Mouse (Mus musculus): Measurements from ENCODE around the gene Hoxa3. TPM values are rescaled to one million over a fixed set of nuclear protein-coding genes. Genes with fewer than 3 reads are reported as not detected.

Gene Hoxa3
- total and polyA plus RNA-seq, 3 experiments = 0.08 to 0.38 (median 0.34) TPM

DNA sequence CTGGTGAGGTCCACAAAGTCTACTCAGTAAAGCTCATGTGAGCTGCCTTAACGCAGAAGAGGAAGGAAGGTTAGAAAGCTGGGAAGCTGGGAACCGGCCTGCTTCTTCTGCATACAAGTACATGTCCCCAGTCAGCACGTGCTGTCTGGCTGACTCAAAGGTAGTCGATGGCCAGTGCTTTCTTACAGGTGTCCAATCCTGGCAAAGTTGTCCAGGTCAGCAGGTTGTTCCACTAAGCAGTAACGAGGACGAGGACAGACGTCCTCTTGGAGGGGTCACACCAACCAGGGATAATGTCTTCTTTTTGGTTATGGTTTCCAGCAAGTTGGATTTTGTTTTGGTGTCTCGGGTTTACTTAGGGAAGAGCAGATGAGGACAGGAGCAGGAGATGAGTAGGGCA lies 23.2 kb downstream of the Hoxa3 start:
- peaks cover 0 to 13% of the 10 kb centered on the region in 2 experiments; a peak in 2 of 4 replicates for H3K4me1 ChIP-seq (ENCODE audit: control insufficient read depth in 1 of 2, insufficient read depth in 2 of 2)
- no peak overlapping the region for H3K9ac ChIP-seq (ENCODE audit: insufficient read depth, low read depth)
- dilution Hi-C loops (cut with MboI; ENCODE audit: extremely low pct_ligation_motif_present, extremely low pct_unique_long_range_greater_than_20kb, low sequenced_read_pairs) = no loop called here
- no peaks in the 10 kb centered on the region for H3K27me3 ChIP-seq (replicated peaks)
- no peaks in the 10 kb centered on the region for H3K79me2 ChIP-seq (replicated peaks; ENCODE audit: control insufficient read depth, extremely low read depth, insufficient read depth, poor library complexity, severe bottlenecking)
- H3K9me3 ChIP-seq (replicated peaks; ENCODE audit: low read length) = peaks cover 5% of the 10 kb centered on the region
- TF ChIP-seq RAD21 (IDR thresholded peaks at IDR 0.05; ENCODE audit: low read depth, low read length) = no peak
- no peak for TF ChIP-seq SMC3 (IDR thresholded peaks at IDR 0.05; ENCODE audit: low read depth, low read length)
- no peak for TF ChIP-seq ZC3H11A (IDR thresholded peaks at IDR 0.05; ENCODE audit: low read depth, low read length)
- TF ChIP-seq MAZ (IDR thresholded peaks at IDR 0.05; ENCODE audit: low read depth, low read length) = no peak
- TF ChIP-seq TCF12 (IDR thresholded peaks at IDR 0.05; ENCODE audit: low read depth, low read length) = no peak
- TF ChIP-seq CHD1 (IDR thresholded peaks at IDR 0.05; ENCODE audit: low read depth, low read length) = no peak
- no peak overlapping the region for H3K4me3 ChIP-seq (replicated peaks in 1 of 3; ENCODE audit: low read depth in 2 of 3, low read length in 2 of 3, poor library complexity in 1 of 3)
- H3K27ac ChIP-seq (ENCODE audit: insufficient read depth, low read depth) = no peak overlapping the region
- H3K4me2 ChIP-seq (ENCODE audit: insufficient read depth, low read depth, poor library complexity, severe bottlenecking) = no peak overlapping the region
- in situ Hi-C loops (cut with MboI; ENCODE audit: low pct_ligation_motif_present, low pct_unique_long_range_greater_than_20kb, low sequenced_read_pairs) = no loop called here
- peaks cover 0 to 2% of the 10 kb centered on the region in 2 experiments for H3K36me3 ChIP-seq (replicated peaks in 1 of 2; ENCODE audit: control insufficient read depth in 1 of 2, insufficient read depth in 1 of 2, low read length in 1 of 2)
- DNase-seq (ENCODE audit: extremely low read depth) = no peak

DNA sequence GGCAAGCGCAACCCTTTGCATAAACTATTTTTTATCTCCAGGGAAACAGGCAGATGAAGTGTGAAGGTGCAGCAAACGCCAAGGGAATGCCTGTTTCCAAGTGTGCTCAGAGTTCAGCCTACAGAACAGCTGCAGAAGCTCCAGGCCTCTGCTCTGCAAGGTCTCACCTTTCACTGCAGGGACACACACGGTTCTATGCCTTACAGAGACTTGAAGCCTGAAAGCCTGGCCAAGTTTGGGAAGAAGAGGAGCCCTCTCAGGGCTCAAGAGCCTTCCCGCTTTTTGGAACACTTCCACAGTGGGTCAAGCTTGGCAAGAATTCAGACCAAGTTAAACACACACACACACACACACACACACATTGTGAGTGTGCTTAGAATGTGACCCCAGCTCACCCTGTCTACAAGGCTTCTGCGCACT lies 24.0 kb downstream of the Hoxa3 start:
- H3K9ac ChIP-seq (ENCODE audit: insufficient read depth, low read depth) = no peak overlapping the region
- no peak for DNase-seq (ENCODE audit: extremely low read depth)
- peaks cover 5% of the 10 kb centered on the region for H3K9me3 ChIP-seq (replicated peaks; ENCODE audit: low read length)
- TF ChIP-seq NELFE (IDR thresholded peaks at IDR 0.05; ENCODE audit: low read depth, low read length) (no peak), E2F4 (IDR thresholded peaks at IDR 0.05; ENCODE audit: insufficient replicate concordance, low read depth, low read length) (no peak), ZNF384 (IDR thresholded peaks at IDR 0.05; ENCODE audit: low read depth, low read length) (no peak)
- peaks cover 0 to 13% of the 10 kb centered on the region in 2 experiments; a peak in 2 of 4 replicates for H3K4me1 ChIP-seq (ENCODE audit: control insufficient read depth in 1 of 2, insufficient read depth in 2 of 2)
- no peak overlapping the region for H3K4me2 ChIP-seq (ENCODE audit: insufficient read depth, low read depth, poor library complexity, severe bottlenecking)
- no peak overlapping the region for H3K4me3 ChIP-seq (replicated peaks in 1 of 3; ENCODE audit: low read depth in 2 of 3, low read length in 2 of 3, poor library complexity in 1 of 3)
- in situ Hi-C loops (cut with MboI; ENCODE audit: low pct_ligation_motif_present, low pct_unique_long_range_greater_than_20kb, low sequenced_read_pairs) = no loop called here
- H3K27me3 ChIP-seq (replicated peaks) = no peaks in the 10 kb centered on the region
- dilution Hi-C loops (cut with MboI; ENCODE audit: extremely low pct_ligation_motif_present, extremely low pct_unique_long_range_greater_than_20kb, low sequenced_read_pairs) = no loop called here
- H3K36me3 ChIP-seq (replicated peaks in 1 of 2; ENCODE audit: control insufficient read depth in 1 of 2, insufficient read depth in 1 of 2, low read length in 1 of 2) = peaks cover 0 to 2% of the 10 kb centered on the region in 2 experiments
- no peak overlapping the region for H3K27ac ChIP-seq (ENCODE audit: insufficient read depth, low read depth)
- no peaks in the 10 kb centered on the region for H3K79me2 ChIP-seq (replicated peaks; ENCODE audit: control insufficient read depth, extremely low read depth, insufficient read depth, poor library complexity, severe bottlenecking)

DNA sequence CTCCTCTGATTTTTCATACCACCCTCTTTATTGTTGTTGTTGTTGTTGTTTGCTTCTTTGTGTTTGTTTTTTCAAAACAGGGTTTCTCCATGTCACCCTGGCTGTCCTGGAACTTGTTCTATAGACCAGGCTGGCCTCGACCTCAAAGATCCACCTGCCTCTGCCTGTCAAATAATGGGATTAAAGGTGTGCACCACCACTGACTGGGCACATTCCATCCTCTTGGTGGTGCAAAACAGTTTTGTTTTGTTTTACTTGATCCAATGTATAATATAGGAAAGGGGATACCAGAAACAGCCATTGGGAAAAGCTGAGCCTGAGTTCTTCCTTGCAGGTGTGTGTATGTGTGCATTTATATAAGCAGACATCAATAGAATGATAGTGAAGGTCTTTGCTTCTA lies 26.6 kb downstream of the Hoxa3 start:
- Histone ChIP-seq H3K36me3 (replicated peaks in 1 of 2; ENCODE audit: control insufficient read depth in 1 of 2, insufficient read depth in 1 of 2, low read length in 1 of 2) (peaks cover 0 to 2% of the 10 kb centered on the region in 2 experiments), H3K79me2 (replicated peaks; ENCODE audit: control insufficient read depth, extremely low read depth, insufficient read depth, poor library complexity, severe bottlenecking) (no peaks in the 10 kb centered on the region), H3K4me3 (replicated peaks in 1 of 3; ENCODE audit: low read depth in 2 of 3, low read length in 2 of 3, poor library complexity in 1 of 3) (no peak overlapping the region), H3K9ac (ENCODE audit: insufficient read depth, low read depth) (no peak overlapping the region), H3K27ac (ENCODE audit: insufficient read depth, low read depth) (no peak overlapping the region), H3K4me1 (ENCODE audit: control insufficient read depth in 1 of 2, insufficient read depth in 2 of 2) (no peaks in the 10 kb centered on the region), H3K4me2 (ENCODE audit: insufficient read depth, low read depth, poor library complexity, severe bottlenecking) (no peak overlapping the region), H3K27me3 (replicated peaks) (no peaks in the 10 kb centered on the region), H3K9me3 (replicated peaks; ENCODE audit: low read length) (no peaks in the 10 kb centered on the region)
- in situ Hi-C loops (cut with MboI; ENCODE audit: low pct_ligation_motif_present, low pct_unique_long_range_greater_than_20kb, low sequenced_read_pairs) = no loop called here
- no peak for DNase-seq (ENCODE audit: extremely low read depth)
- TF ChIP-seq JUN (IDR thresholded peaks at IDR 0.05; ENCODE audit: insufficient read depth, low read depth, low read length) (no peak), MXI1 (IDR thresholded peaks at IDR 0.05; ENCODE audit: low read depth, low read length) (no peak), CTCF (conservative IDR thresholded peaks at IDR 0.05 in 1 of 2, IDR thresholded peaks at IDR 0.05 in 1 of 2; ENCODE audit: low read depth in 2 of 2, low read length in 2 of 2) (no peak), USF1 (IDR thresholded peaks at IDR 0.05; ENCODE audit: low read depth, low read length) (no peak), ELF1 (IDR thresholded peaks at IDR 0.05; ENCODE audit: low read depth, low read length) (no peak), MEF2A (IDR thresholded peaks at IDR 0.05; ENCODE audit: borderline replicate concordance, low read depth, low read length) (no peak), KAT2A (IDR thresholded peaks at IDR 0.05; ENCODE audit: insufficient replicate concordance, low read length) (no peak), MYC (IDR thresholded peaks at IDR 0.05; ENCODE audit: low read depth, low read length) (no peak)
- dilution Hi-C loops (cut with MboI; ENCODE audit: extremely low pct_ligation_motif_present, extremely low pct_unique_long_range_greater_than_20kb, low sequenced_read_pairs) = no loop called here

All from CH12.LX (cell line).